Mouse (Mus musculus) heart, adult 11 months (tissue): ENCODE measurements around the gene D1Pas1.

Experiments used
- DNase-seq: peaks from one replicate; pipeline ENCODE4 v3.0.0; 2022

Gene D1Pas1

GRCm38 (mm10) chr1:186967201-186967812 is at the start of gene D1Pas1:
TSS of gene D1Pas1 (plus strand) at chr1:186967416.
- DNase-seq = peak; percentile 87

- no peak for DNase-seq
Measured at GRCm38 (mm10) chr1:186922489-186923370, 44.5 kb upstream of the D1Pas1 start.

GRCm38 (mm10) chr1:186924027-186924426 is 43.2 kb upstream of the D1Pas1 start:
- DNase-seq = no peak

- DNase-seq = no peak
Measured at GRCm38 (mm10) chr1:186925411-186925810, 41.8 kb upstream of the D1Pas1 start.

- DNase-seq = no peak
Measured at GRCm38 (mm10) chr1:186926316-186926949, 40.8 kb upstream of the D1Pas1 start.

- DNase-seq = no peak
Measured at GRCm38 (mm10) chr1:186926950-186927316, 40.3 kb upstream of the D1Pas1 start.

GRCm38 (mm10) chr1:186927494-186927893 is 39.7 kb upstream of the D1Pas1 start:
- no peak for DNase-seq

- DNase-seq = no peak
Measured at GRCm38 (mm10) chr1:186930160-186930887, 36.9 kb upstream of the D1Pas1 start.

GRCm38 (mm10) chr1:186930888-186931233 is 36.4 kb upstream of the D1Pas1 start:
- DNase-seq = no peak

GRCm38 (mm10) chr1:186934205-186934604 is 33.0 kb upstream of the D1Pas1 start:
- no peak for DNase-seq

- DNase-seq = no peak
Measured at GRCm38 (mm10) chr1:186952381-186952780, 14.8 kb upstream of the D1Pas1 start.

GRCm38 (mm10) chr1:186954591-186954990 is 12.6 kb upstream of the D1Pas1 start:
- DNase-seq = no peak

GRCm38 (mm10) chr1:186959380-186959779 is 7.8 kb upstream of the D1Pas1 start:
- no peak for DNase-seq

GRCm38 (mm10) chr1:186964143-186964875 is 2.9 kb upstream of the D1Pas1 start:
- DNase-seq = no peak

- DNase-seq = peak; percentile 85
Measured at GRCm38 (mm10) chr1:186967926-186968325, 710 bp downstream of the D1Pas1 start.

- peak; percentile 64 for DNase-seq
Measured at GRCm38 (mm10) chr1:186976937-186977540, 9.8 kb downstream of the D1Pas1 start.

- peak; percentile 62 for DNase-seq
Measured at GRCm38 (mm10) chr1:186977801-186978200, 10.6 kb downstream of the D1Pas1 start.

GRCm38 (mm10) chr1:186979465-186979864 is 12.2 kb downstream of the D1Pas1 start:
- DNase-seq = peak; percentile 45

- DNase-seq = peak; percentile 61
Measured at GRCm38 (mm10) chr1:186980503-186980902, 13.3 kb downstream of the D1Pas1 start.

- DNase-seq = peak; percentile 66
Measured at GRCm38 (mm10) chr1:186985131-186985530, 17.9 kb downstream of the D1Pas1 start.

- no peak for DNase-seq
Measured at GRCm38 (mm10) chr1:186986086-186986485, 18.9 kb downstream of the D1Pas1 start.

- DNase-seq = no peak
Measured at GRCm38 (mm10) chr1:186986506-186986905, 19.3 kb downstream of the D1Pas1 start.
